Mouse (Mus musculus) megakaryocyte progenitor cell, adult 5-6 weeks (primary cell): Measurements from ENCODE around the gene Gm12394. TPM values are rescaled to one million over a fixed set of nuclear protein-coding genes. Genes with fewer than 3 reads are reported as not detected.
"Not testable (repeated sequence)": the region's sequence is repeated elsewhere in the genome, so short reads cannot be mapped to it uniquely, and the experiment has no call there.

Experiments used
- ATAC-seq: replicated peaks from 2 replicates; pipeline ENCODE4 v1.8.0; 2016; ENCODE audit warnings: mild to moderate bottlenecking, moderate TSS enrichment, inconsistent platforms; ENCODE audit not compliant: poor library complexity
- total RNA-seq, 2 experiments: library from RNA; stranded (forward) in 1 of 2; stranded (reverse) in 1 of 2; fragments of 157-497, 149-512 nt in 1 of 2; fragments of 200-1000 nt in 1 of 2; gene quantifications; 2 replicates each; pipeline versions ENCODE4 v1.2.3 to v1.2.4; 2015 to 2017

The Gm12394 gene
- total RNA-seq, 2 experiments from 2014 or later = not detected

DNA sequence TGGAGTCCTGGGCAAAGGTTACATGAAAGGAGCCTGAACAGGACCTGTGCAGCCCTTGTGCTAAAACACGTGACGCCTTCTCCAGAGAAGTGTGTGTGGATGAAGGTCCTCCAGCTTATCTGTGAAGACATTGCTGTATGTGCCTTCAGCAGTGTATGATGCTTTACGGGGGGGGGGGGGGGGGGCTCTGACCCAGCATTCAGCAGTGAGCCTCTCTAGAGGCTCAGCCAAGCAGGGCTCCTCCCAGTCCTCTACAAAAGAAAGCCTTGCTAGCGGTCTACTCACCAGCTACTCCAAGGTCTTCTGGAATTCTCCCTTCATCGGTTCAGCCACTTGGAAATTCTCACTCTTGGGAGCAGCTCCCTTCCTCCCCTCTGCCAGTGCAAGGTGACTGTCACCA is 6.9 kb upstream of the Gm12394 start:
- not testable (repeated sequence) for ATAC-seq

DNA sequence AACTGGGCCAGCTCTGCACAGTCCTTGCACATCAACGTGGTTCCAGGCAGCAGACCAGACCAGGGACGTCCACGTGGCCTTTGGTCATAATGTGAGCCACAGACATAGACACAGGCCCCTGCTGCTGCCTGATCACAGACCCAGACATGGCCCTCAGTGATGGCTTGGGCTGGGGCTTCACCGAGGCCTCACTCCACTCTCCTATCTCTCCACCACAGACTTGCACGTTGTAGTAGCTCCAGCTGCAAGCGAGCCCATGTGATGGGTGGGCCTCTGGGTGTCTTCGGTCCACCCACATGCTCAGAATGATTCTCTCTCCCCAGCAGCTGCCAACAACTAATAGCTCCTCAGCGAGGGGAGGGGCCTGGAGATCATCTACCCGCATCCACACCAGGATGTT is 3.9 kb upstream of the Gm12394 start:
- peak; percentile 87 for ATAC-seq

DNA sequence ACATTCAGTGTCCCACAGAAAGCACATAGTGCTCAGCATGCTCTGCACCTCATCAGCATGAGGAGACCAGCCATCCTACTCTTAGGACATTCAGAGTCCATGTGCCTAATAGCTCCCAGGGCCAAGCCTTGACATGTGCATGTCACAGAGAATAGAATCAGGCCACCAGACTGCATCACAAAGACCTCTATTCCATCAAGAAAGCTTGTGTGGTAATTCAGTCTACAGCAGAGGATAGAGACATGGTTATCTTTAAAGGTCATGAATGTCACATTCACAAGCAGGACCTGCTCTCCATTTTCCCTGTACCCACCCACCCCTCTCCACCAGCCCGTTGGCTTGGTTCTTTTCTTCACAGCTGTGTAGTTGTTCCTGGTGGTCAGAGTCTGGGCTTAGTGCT is 2.8 kb downstream of the Gm12394 start, which contains the start of gene Fam205a1:
Fam205a1 (minus strand) TSS at position 101 of the 400 bp plus-strand sequence.
- ATAC-seq = not testable (repeated sequence)

- not testable (repeated sequence) for ATAC-seq
Observed at GRCm38 (mm10) chr4:42773893-42774292, 82.7 kb downstream of the Gm12394 start, which contains the start of gene Ccl21a. Gene Ccl21a (minus strand): TSS chr4:42773993.

DNA sequence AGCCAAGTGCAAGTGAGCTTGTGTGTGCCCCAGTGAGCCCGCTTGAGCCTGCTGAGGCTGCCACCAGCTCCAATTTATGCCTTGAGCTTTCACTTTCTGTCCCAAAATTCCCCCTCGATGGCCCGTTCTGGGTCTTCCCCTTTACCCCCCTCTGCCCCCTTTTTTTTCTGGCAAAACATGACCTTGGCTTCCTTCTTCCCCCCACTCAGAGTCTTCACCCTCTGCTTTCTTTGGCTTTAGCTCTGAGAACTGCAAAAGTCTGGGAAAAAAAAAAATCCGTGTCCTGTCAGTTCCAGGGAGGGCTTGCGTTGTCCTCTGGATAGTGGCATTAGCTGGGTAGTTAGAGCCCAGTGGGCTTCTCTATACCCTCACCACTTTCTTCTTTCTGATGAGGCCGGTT is 100.1 kb downstream of the Gm12394 start, which contains the start of gene Ccl19:
Ccl19 (minus strand) TSS at position 101 of the 400 bp plus-strand sequence.
- not testable (repeated sequence) for ATAC-seq

GRCm38 (mm10) chr4:42735245-42735644 is 121.3 kb downstream of the Gm12394 start, which contains the start of gene 4930578G10Rik:
Gene 4930578G10Rik (plus strand): TSS chr4:42735545.
- ATAC-seq = not testable (repeated sequence)

Other genes starting within 250 kb of the Gm12394 start
- not detected in 2 replicates for gene Gm10591, start 244.6 kb downstream of the Gm12394 start, total RNA-seq (2015)
- not detected in 2 replicates for gene Gm10591, start 244.6 kb downstream of the Gm12394 start, total RNA-seq (2017)
- gene Gm2564, start 227.1 kb downstream of the Gm12394 start, total RNA-seq (2015) = 0.37 and 1.0 TPM in 2 replicates
- gene Gm2564, start 227.1 kb downstream of the Gm12394 start, total RNA-seq (2017) = not detected in 2 replicates
- gene Ccl27b, start 201.5 kb downstream of the Gm12394 start, total RNA-seq (2015) = not detected in 2 replicates
- not detected in 2 replicates for gene Ccl27b, start 201.5 kb downstream of the Gm12394 start, total RNA-seq (2017)
- not detected in 2 replicates for gene Il11ra2, start 194.9 kb downstream of the Gm12394 start, total RNA-seq (2015)
- gene Il11ra2, start 194.9 kb downstream of the Gm12394 start, total RNA-seq (2017) = not detected in 2 replicates
- not detected in 2 replicates for gene 4930578G10Rik, start 121.2 kb downstream of the Gm12394 start, total RNA-seq (2015)
- not detected in 2 replicates for gene 4930578G10Rik, start 121.2 kb downstream of the Gm12394 start, total RNA-seq (2017)
- not detected in 2 replicates for gene Ccl19, start 100.2 kb downstream of the Gm12394 start, total RNA-seq (2015)
- gene Ccl19, start 100.2 kb downstream of the Gm12394 start, total RNA-seq (2017) = not detected in 2 replicates
- not detected in 2 replicates for gene Ccl21a, start 82.8 kb downstream of the Gm12394 start, total RNA-seq (2015)
- gene Ccl21a, start 82.8 kb downstream of the Gm12394 start, total RNA-seq (2017) = not detected in 2 replicates
- gene Fam205a1, start 2.9 kb downstream of the Gm12394 start, total RNA-seq (2015) = not detected in 2 replicates
- gene Fam205a1, start 2.9 kb downstream of the Gm12394 start, total RNA-seq (2017) = not detected in 2 replicates
- gene Fam205c, start 17.5 kb upstream of the Gm12394 start, total RNA-seq (2015) = not detected in 2 replicates
- gene Fam205c, start 17.5 kb upstream of the Gm12394 start, total RNA-seq (2017) = not detected in 2 replicates
- gene Phf24, start 59.9 kb upstream of the Gm12394 start, total RNA-seq (2015) = 0.30 and 0.46 TPM in 2 replicates
- gene Phf24, start 59.9 kb upstream of the Gm12394 start, total RNA-seq (2017) = 0.03 and 0.79 TPM in 2 replicates
- 2.2 and 4.5 TPM in 2 replicates for gene Dnajb5, start 93.0 kb upstream of the Gm12394 start, total RNA-seq (2015)
- gene Dnajb5, start 93.0 kb upstream of the Gm12394 start, total RNA-seq (2017) = 0.98 and 1.1 TPM in 2 replicates
- gene 1700022I11Rik, start 112.8 kb upstream of the Gm12394 start, total RNA-seq (2015) = not detected in 2 replicates
- gene 1700022I11Rik, start 112.8 kb upstream of the Gm12394 start, total RNA-seq (2017) = 0.37 and 0.41 TPM in 2 replicates
- gene Vcp, start 143.7 kb upstream of the Gm12394 start, total RNA-seq (2015) = 126 and 153 TPM in 2 replicates
- 268 and 294 TPM in 2 replicates for gene Vcp, start 143.7 kb upstream of the Gm12394 start, total RNA-seq (2017)
- gene Fancg, start 153.7 kb upstream of the Gm12394 start, total RNA-seq (2015) = 18.3 and 19.3 TPM in 2 replicates
- 12.3 and 17.8 TPM in 2 replicates for gene Fancg, start 153.7 kb upstream of the Gm12394 start, total RNA-seq (2017)
- 8.6 and 13.2 TPM in 2 replicates for gene Pigo, start 169.0 kb upstream of the Gm12394 start, total RNA-seq (2015)
- gene Pigo, start 169.0 kb upstream of the Gm12394 start, total RNA-seq (2017) = 4.7 and 8.9 TPM in 2 replicates
- gene Stoml2, start 174.9 kb upstream of the Gm12394 start, total RNA-seq (2015) = 127 and 153 TPM in 2 replicates
- gene Stoml2, start 174.9 kb upstream of the Gm12394 start, total RNA-seq (2017) = 114 and 168 TPM in 2 replicates
- gene Fam214b, start 189.4 kb upstream of the Gm12394 start, total RNA-seq (2015) = 1.3 and 2.0 TPM in 2 replicates
- gene Fam214b, start 189.4 kb upstream of the Gm12394 start, total RNA-seq (2017) = 1.5 and 2.0 TPM in 2 replicates
- 0.07 TPM in 1 of 2 replicates, not detected in the other for gene Unc13b, start 202.2 kb upstream of the Gm12394 start, total RNA-seq (2015)
- gene Unc13b, start 202.2 kb upstream of the Gm12394 start, total RNA-seq (2017) = 0.37 and 0.96 TPM in 2 replicates